Mouse (Mus musculus): ENCODE data around the gene Igsf21. TPM values are rescaled to one million over a fixed set of nuclear protein-coding genes. Genes with fewer than 3 reads are reported as not detected.

Gene Igsf21
- polyA plus RNA-seq, 1 experiment from 2014 or later: 55.7 TPM

DNA sequence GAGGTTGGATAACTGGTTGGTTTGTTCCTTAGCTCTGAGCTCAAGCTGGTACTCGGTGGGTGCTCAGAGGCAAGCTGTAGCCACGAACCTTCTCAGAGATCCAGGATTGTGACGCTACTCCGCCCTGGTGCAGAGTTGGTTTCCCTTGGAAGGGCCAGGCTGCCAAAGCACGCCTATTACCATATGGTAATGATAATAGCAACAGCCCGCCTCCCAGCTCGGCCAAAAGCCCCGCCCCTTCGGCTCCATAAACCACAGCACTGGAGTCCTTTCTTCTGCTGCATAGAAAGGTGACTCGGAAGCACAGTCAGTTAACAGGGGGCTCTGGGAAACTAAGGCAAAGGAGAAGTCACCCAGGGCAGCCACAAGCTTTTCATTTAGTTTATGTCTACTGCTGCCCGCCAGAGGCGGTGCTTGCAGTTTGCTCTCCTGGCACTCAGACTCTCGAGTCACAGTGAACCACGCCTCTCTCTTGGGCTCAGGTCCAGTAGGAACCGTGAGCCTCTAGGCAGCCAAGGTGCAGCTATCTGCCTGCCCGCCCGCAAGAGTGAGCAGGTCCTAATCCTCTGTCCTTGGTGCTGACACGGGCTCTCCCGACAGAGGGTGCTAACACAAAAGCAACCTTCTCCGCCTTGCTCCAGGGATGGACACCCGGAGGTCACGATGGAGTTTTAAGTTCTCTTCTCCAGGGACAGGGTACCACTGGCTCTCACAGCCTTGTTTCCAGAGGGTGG, 2.6 kb upstream of the Igsf21 start:
- Histone ChIP-seq H3K4me3 (no peak overlapping the region), H3K4me1 (replicated peaks) (peaks cover 39% of the 10 kb centered on the region), H3K9me3 (no peaks in the 10 kb centered on the region), H3K36me3 (no peaks in the 10 kb centered on the region), H3K27ac (replicated peaks) (no peak overlapping the region), H3K27me3 (peaks cover 66% of the 10 kb centered on the region), H3K4me2 (peak overlapping the region; percentile 20; the same call in 1 of the 2 replicates), H3K9ac (no peak overlapping the region)
- WGBS: 6% methylated on average over 22 of the region's 22 CpGs
- ATAC-seq (ENCODE audit: low read depth): no peak

DNA sequence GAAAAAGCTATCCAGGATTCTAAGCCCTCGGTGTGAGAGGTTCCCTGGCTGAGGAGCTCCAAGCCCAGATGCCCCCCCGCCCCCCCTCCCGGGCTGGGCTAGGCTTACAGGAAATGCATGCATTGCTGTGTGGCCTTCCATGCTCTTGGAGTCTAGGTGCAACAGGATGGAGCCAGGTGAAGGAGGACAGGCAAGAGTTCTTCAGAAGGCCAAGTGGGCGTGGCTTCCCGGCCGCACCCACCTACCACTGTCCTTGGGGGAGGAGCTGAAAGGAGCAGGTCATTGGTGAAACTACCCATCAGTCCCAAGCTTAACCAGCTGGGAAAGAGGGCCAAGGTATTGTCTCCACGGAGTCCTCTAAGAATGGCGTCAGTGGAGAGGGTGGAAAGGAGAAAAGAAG, 1.8 kb upstream of the Igsf21 start:
- no peak for ATAC-seq (ENCODE audit: low read depth)
- Histone ChIP-seq H3K36me3 (no peaks in the 10 kb centered on the region), H3K4me1 (replicated peaks) (peaks cover 47% of the 10 kb centered on the region), H3K27ac (replicated peaks) (no peak overlapping the region), H3K9ac (no peak overlapping the region), H3K4me3 (no peak overlapping the region), H3K4me2 (no peak overlapping the region), H3K27me3 (peaks cover 74% of the 10 kb centered on the region), H3K9me3 (no peaks in the 10 kb centered on the region)
- WGBS: 5% methylated on average over 8 of the region's 8 CpGs

DNA sequence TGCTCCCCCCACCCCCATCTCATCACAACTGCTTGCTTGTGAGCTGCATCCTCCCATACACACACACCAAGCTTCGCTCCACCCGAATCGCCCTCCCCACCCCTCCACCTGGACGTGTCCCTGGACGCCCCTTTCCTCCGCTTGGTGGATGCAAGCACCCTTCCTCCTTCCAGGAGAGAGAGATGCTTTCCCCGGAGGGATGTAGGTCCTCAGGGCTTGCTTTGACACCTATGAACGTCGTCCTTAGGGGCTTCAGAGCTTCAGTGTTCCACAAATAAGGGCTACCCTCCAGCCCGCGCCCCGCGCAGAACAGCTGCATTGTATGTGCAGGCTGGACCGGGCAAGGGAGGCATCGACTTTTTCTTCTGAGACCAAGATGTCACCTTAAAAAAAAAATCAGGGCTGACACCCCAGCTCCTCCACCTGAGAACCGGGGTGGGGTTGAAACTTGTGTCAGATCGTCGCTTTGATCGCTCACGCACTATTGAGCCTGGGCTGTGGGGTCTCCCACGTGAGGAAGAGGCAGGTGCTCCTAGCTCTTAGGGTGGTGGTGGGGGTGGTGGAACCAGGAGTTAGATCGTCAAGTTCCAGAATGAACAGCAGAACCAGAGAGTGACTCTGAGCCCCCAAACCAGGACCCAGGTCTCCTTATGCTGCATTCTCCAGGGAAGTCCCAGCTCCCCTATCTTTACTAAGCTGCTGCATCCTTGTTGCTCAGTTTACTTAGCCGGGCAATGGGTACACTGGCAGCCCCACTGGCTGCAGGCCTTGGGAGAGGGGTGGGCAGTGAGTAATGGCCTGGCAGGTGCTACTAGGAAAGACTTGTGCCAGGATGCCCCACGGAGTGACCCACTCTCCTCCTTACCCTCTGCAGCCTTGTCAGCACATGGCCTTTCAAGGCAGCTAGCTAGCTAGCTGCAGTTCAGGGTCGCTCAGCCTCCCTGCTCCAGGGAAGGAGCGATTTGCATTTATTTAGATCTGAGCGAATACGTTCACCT, 721 bp upstream of the Igsf21 start:
- peak; percentile 9 for ATAC-seq (ENCODE audit: low read depth)
- peak overlapping the region; percentile 70 for H3K4me3 ChIP-seq
- H3K4me2 ChIP-seq: peak overlapping the region; percentile 83
- peak overlapping the region; percentile 89 for H3K9ac ChIP-seq
- no peaks in the 10 kb centered on the region for H3K9me3 ChIP-seq
- peaks cover 85% of the 10 kb centered on the region for H3K27me3 ChIP-seq
- H3K4me1 ChIP-seq (replicated peaks): peaks cover 57% of the 10 kb centered on the region
- H3K27ac ChIP-seq (replicated peaks): 0 out of 2 replicates have a peak overlapping the region, but pooled peaks have one; percentile 46
- 6% methylated on average over 28 of the region's 28 CpGs for WGBS
- no peaks in the 10 kb centered on the region for H3K36me3 ChIP-seq

DNA sequence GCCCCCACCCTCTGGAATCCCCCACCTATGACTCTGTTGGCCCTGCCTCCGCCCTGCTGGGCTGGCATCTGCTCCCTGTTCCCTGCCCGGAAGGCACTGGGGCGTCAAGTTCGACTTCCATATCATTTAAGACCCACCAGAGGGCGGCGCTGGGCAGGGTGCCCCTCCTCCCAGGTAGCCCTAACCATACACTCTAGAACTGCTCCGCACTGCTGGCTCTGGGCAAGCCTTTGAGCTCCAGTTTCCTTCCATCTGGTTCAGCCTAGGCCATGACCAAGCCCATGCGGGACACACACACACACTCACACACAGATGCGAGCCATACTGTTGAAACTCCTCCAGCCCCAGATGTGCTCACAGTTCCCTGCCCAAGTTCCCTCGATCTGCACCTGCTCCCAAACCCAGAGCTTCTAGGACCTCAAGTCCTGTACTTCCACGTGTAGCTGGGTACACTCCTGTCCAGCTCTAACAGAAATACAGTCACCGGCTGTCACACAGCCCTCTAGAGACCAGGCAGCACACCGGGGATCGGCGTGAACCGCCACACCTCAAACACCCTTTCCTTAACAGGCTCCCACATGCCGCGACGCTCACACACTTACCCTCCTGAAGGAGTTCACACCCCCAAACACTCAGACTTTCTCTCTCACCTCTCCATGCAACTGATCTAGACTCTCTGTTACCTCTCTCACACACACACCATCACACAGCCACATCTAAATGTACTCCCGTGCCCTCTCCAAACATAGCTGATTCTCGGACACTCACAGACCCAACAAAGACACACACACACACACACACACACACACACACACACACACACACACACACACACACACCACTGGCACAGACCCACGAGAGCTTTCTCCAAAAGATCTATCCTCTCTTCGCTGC, 1.1 kb downstream of the Igsf21 start:
- Histone ChIP-seq H3K9me3 (no peaks in the 10 kb centered on the region), H3K27ac (replicated peaks) (peak overlapping the region; percentile 83), H3K4me2 (peak overlapping the region; percentile 83), H3K9ac (peak overlapping the region; percentile 89), H3K4me1 (replicated peaks) (peaks cover 67% of the 10 kb centered on the region), H3K27me3 (peaks cover 70% of the 10 kb centered on the region), H3K36me3 (no peaks in the 10 kb centered on the region), H3K4me3 (peak overlapping the region; percentile 70)
- WGBS: under 1% methylated on average over 23 of the region's 23 CpGs
- ATAC-seq (ENCODE audit: low read depth): peak; percentile 51

DNA sequence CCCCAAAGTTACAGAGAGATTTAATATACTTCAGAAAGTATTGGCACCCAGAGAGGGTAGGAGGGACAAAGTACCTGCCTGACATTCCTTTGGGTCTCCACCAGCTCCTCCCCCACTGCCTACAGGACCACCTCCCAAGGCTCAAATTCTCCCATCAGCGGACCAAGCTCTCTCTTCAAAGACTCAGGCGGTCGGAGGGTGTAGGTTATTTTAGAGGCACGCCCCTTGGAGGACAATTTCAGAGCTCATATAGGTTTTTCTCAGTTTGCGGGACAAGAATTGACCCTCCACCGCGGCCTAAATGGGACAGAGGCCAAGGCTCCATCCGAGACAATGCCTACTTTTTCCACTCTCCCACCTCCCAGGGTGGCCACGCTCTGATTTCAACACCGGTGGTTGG, 1.7 kb downstream of the Igsf21 start:
- 2% methylated on average over 10 of the region's 10 CpGs for WGBS
- H3K9ac ChIP-seq: peak overlapping the region; percentile 89

DNA sequence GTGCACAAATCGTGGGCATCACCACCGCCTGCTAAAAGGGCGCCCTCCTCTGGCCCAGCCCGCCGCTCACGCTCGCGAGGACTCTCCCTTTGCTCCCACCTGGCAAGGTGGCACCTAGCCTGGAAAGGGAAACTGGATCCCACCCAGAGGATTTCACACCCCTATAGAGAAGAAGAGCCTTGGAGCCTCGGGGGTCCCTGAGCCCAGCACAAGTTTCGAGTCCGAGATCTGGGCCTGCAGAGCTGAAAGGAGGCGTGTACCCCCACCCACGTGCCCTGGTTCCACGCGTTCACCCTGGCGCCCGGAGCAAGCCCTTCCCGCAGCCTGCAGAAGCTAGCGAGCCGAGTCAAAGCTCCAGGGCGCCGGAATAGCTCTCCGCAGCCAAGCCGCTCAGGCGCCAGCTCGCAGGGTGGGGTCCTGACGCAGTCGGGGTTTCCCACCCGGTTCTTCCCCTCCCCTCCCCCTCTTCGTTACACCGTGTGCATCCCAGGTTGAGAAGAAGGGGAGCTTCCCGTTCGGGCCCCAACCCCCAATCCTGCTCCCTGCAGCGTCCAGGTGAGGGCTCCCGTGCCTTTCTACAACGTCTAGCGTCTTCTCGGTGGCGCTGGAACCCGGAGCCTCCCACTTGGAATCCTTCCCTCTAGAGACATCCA, 2.3 kb downstream of the Igsf21 start:
- Histone ChIP-seq H3K4me1 (replicated peaks) (peaks cover 64% of the 10 kb centered on the region), H3K36me3 (no peaks in the 10 kb centered on the region), H3K9me3 (no peaks in the 10 kb centered on the region), H3K4me3 (peak overlapping the region; percentile 70), H3K9ac (peak overlapping the region; percentile 64), H3K27ac (replicated peaks) (no peak overlapping the region), H3K4me2 (peak overlapping the region; percentile 83), H3K27me3 (peaks cover 57% of the 10 kb centered on the region)
- no peak for ATAC-seq (ENCODE audit: low read depth)
- 2% methylated on average over 38 of the region's 40 CpGs for WGBS

More for the DNA sequence above, 1.7 kb downstream of the Igsf21 start:
- Histone ChIP-seq H3K27ac (replicated peaks) (no peak overlapping the region), H3K36me3 (no peaks in the 10 kb centered on the region), H3K27me3 (peaks cover 63% of the 10 kb centered on the region), H3K4me3 (peak overlapping the region; percentile 70), H3K9me3 (no peaks in the 10 kb centered on the region), H3K4me1 (replicated peaks) (peaks cover 67% of the 10 kb centered on the region), H3K4me2 (peak overlapping the region; percentile 83)
- no peak for ATAC-seq (ENCODE audit: low read depth)

DNA sequence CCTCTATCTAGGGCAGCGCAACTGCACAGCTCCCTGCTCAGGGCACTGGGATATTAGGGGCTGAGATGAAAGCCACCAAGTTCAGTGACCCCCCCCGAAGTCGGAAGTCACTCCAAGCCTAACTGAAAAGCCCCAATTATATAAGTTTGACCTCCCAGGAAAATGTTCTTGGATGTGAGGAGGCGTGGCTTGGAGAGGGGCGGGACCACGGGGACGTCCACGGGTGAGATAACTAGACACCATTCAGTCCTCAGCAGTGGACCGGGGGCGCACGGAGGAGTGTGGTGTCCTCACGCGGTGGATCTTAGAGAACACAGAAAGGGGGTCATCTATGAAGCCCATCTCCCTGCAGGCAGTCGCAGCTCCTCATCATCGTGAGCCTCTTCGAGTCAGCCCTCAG, 3.4 kb downstream of the Igsf21 start:
- Histone ChIP-seq H3K4me1 (replicated peaks) (peaks cover 58% of the 10 kb centered on the region), H3K27me3 (peaks cover 47% of the 10 kb centered on the region), H3K4me2 (peak overlapping the region; percentile 83), H3K36me3 (no peaks in the 10 kb centered on the region), H3K9ac (peak overlapping the region; percentile 64; the same call in 1 of the 2 replicates), H3K27ac (replicated peaks) (no peak overlapping the region), H3K4me3 (peak overlapping the region; percentile 70; the same call in 1 of the 2 replicates), H3K9me3 (no peaks in the 10 kb centered on the region)
- 19% methylated on average over 16 of the region's 16 CpGs for WGBS
- no peak for ATAC-seq (ENCODE audit: low read depth)

DNA sequence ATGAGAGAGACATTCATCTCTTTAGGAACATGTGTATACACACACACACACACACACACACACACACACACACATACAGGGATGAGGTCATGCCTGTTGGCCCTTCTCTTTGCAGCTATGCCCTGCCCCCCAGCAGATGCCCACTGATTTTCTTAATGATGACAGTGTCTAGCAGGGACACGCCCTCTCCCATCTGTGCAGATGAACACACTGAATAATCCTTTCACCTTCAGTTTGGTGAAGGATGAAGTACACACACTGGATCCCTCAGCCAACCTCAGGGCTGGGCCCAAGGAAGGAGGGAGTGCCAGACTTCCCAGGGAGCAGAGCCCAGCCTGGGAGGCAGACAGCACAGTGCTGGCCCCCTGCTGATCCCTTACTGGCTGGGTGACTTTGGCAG, 4.3 kb downstream of the Igsf21 start:
- no peaks in the 10 kb centered on the region for H3K9me3 ChIP-seq
- ATAC-seq (ENCODE audit: low read depth): no peak
- H3K4me1 ChIP-seq (replicated peaks): peaks cover 63% of the 10 kb centered on the region
- no peak overlapping the region for H3K9ac ChIP-seq
- H3K36me3 ChIP-seq: no peaks in the 10 kb centered on the region
- peaks cover 41% of the 10 kb centered on the region for H3K27me3 ChIP-seq
- 50% methylated on average over 1 of the region's 1 CpGs for WGBS
- no peak overlapping the region for H3K27ac ChIP-seq (replicated peaks)
- no peak overlapping the region for H3K4me3 ChIP-seq
- no peak overlapping the region for H3K4me2 ChIP-seq

DNA sequence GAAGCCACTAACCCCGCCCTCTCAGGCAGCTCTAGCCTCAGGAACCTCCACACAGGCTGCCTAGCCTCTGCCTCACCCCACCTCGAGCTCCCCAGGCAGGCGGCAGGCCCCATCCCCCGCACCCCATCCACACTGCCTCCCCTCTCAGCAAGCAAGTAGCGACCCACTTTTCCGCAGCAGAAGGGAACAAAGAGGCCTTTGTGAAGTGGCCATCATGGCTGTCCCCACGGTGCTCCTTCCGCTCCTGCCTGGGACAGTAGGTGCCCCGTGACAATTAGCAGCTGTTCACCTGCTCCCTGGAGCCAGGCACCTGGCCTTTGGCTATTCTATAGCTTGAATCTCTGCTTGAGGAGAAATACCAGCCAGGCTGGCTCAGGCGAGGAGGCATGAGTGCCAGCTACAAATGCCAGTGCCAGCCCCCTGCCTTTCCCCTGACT, 9.3 kb downstream of the Igsf21 start:
- Histone ChIP-seq H3K9ac (peak overlapping the region; percentile 32; the same call in 1 of the 2 replicates), H3K27me3 (peaks cover 1% of the 10 kb centered on the region), H3K9me3 (no peaks in the 10 kb centered on the region), H3K4me1 (replicated peaks) (peaks cover 33% of the 10 kb centered on the region), H3K36me3 (no peaks in the 10 kb centered on the region), H3K27ac (replicated peaks) (no peak overlapping the region; the same call in 1 of the 2 replicates), H3K4me3 (no peak overlapping the region), H3K4me2 (no peak overlapping the region)
- ATAC-seq (ENCODE audit: low read depth): no peak; the same call in 1 of the 2 replicates
- 12% methylated on average over 10 of the region's 10 CpGs for WGBS

DNA sequence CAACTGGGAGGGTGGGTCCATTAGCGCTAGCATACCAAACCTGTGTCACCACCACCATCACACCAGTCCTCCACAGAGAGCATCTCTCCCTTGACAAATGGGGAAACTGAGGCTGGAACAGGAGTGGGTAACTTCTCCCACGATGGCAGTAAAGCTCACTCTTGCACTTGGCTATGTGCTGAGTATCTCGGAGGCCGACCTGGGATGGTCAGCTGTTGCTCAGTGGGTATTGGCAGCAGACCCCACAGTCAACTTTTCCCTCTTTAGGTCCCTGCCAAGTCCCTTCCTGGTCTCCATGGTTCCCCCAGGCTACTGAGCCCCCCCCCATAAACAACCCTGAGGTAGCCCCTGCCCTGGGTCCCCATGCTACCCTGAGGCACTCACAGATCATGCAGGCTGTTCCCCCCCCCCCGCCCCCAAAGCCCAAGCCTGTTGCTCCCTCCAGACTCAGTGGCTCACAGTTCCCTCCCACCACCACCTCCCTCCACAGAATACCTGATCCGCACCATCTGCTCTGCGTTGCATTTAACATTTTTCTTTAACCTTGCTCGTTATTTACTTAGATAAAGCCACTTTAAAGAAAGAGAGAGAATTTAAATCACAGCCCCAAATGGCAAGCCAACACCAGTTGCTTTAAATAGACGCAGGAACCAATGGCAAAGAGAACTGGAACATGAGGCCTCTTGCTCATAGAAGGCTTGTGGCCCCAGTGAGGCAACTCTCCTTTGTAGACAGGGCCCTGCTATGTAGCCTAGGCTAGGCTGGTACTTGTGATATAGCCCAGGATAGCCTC, 11.0 kb downstream of the Igsf21 start:
- Histone ChIP-seq H3K4me2 (no peak overlapping the region), H3K27me3 (no peaks in the 10 kb centered on the region), H3K4me1 (replicated peaks) (peaks cover 24% of the 10 kb centered on the region), H3K9me3 (no peaks in the 10 kb centered on the region), H3K27ac (replicated peaks) (no peak overlapping the region), H3K4me3 (no peak overlapping the region), H3K36me3 (no peaks in the 10 kb centered on the region), H3K9ac (no peak overlapping the region)
- 76% methylated on average over 9 of the region's 9 CpGs for WGBS
- no peak for ATAC-seq (ENCODE audit: low read depth)
